Mouse (Mus musculus) embryo, embryonic 9.5 days (tissue): ENCODE measurements around the gene Fbxo8.

Experiments used
- DNase-seq: peaks from one replicate; pipeline ENCODE4 v3.0.0-alpha.2; 2017; ENCODE audit errors: extremely low spot score

Gene Fbxo8

GRCm38 (mm10) chr8:56611736-56612135 is 60.8 kb downstream of the Fbxo8 start:
- DNase-seq = no peak

- DNase-seq = no peak
Measured at GRCm38 (mm10) chr8:56614235-56614634, 63.3 kb downstream of the Fbxo8 start.

- peak; percentile 69 for DNase-seq
Measured at GRCm38 (mm10) chr8:56615005-56615404, 64.1 kb downstream of the Fbxo8 start.

DNA sequence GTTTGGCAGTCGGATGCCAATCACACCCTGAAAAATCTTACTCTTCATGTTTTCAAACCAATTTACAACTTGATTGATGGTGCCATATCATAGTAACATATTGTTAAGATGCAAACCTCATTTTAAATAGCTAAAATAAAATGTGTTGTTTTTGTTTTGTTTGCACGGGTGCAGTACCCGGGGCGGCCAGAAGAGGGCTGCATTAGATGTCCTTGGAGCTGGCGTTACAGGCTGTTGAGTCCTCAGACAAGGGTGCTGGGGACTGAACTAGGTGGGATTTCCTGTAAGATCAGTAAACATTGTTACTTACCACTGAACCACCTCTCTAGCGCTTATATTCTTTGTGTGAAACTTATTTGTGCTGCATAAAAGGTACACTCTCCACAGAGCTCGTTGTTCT is 65.4 kb downstream of the Fbxo8 start:
- DNase-seq = peak; percentile 48

DNA sequence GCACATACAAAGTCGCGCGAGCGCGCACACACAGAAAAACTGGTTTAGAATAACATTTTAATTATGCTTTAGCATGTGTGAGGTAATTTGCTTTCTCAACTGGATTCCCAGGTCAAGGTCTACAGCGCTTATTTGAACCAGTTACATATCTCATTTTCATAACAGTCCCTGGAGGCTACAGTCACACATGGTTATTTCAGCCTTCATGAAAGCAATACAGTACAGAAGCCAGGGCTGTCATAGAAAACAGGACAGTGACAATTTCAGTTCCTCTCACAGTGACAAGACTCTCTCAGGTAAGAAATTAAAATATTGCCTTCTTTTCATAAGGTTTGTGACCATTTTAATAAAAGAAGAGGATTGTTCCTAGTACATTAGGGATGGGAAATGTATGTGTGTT is 66.4 kb downstream of the Fbxo8 start:
- no peak for DNase-seq

- DNase-seq = no peak
Measured at GRCm38 (mm10) chr8:56619056-56619455, 68.2 kb downstream of the Fbxo8 start.

- no peak for DNase-seq
Measured at GRCm38 (mm10) chr8:56619571-56619970, 68.7 kb downstream of the Fbxo8 start.

- peak; percentile 38 for DNase-seq
Measured at GRCm38 (mm10) chr8:56620691-56621090, 69.8 kb downstream of the Fbxo8 start.

DNA sequence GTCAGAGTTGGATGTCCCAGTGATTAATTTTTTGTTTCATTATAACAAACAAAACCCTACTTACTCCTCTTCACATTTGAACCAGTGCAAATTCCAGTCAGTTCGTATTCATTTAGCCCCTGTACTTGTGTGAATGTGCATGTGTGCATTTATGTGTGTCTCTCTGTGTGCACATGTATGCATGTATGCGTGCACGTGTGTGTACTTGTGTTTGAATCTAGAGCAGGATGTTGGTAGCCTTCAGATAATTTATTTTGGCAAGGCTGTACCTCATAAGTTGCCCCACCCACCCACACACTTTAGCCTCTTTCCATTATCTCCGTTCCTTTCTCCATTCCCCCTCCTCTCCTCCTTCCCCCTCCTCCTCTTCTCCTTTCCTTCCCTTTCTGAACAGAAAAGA is 70.2 kb downstream of the Fbxo8 start:
- no peak for DNase-seq

DNA sequence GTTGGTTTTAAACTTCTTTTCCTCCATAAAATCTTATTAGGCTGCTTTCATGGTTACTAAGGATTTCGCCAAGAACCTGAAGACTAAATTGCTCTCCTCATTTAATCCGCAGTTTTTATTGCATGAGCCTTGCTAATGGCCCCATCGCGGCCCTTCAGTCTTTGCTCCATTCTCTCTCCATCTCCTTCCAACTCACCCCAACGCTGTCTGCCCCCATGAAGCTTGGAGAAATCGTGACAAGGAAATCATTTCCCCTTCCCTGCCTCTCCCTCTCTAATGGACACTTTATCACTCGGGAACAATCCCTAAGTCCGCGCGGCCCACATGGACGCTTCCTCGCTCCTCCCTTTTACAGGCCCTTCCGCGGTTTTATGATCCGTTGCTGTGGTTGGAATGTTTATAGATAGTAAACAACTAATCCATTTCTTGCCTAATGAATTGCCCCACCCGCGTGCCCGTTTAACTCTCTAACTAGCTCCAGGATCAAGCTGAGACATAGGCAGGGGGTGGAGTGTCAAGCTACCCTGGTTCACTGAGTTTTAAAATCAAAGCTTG is 71.7 kb downstream of the Fbxo8 start:
- peak; percentile 52 for DNase-seq

DNA sequence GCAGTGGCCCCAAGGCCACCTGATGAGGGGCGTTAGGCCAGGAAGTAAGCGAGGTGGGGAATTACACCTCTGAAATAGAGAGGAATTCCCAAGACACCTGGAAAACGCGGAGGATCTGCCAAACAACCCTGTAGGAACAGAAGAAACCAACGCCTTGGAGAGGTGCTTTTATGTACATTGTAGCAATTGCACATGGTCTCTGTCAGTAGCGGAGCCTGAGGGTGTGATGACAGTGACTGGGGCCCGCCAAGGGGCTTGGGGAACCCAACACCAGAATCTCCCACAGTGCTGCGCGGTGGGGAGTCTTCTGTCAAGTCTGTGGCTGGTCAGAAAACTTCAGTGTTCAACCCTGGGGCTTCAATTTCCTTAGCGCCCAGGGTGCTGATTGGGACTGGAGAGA is 72.5 kb downstream of the Fbxo8 start:
- peak; percentile 54 for DNase-seq

GRCm38 (mm10) chr8:56629160-56629559 is 78.3 kb downstream of the Fbxo8 start:
- no peak for DNase-seq

DNA sequence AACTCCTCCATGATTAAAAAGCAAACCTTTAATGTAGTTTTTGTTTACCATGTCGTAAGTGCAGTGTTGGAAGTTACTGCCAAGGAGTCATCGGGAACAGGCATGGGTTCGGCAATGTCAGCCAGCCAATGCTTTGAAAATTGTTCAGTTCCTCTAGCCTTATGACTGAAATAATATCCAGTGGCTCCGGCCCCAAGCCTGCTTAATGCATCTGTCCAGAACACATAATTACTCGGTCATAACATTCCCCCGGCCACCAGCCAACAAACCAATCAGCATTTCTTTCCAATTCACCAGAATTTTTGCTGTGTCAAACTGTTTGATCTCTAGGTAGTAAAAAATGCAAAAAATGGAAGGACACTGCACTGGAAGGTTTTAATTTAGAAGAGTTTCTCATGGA is 88.4 kb downstream of the Fbxo8 start:
- no peak for DNase-seq
